Mouse (Mus musculus) intestine, postnatal 0 days (tissue): ENCODE measurements around the gene Atp2b2. TPM values are rescaled to one million over a fixed set of nuclear protein-coding genes. Genes with fewer than 3 reads are reported as not detected.

Source experiments
- ATAC-seq: fragments of 200-750 bp; cut with Nextera tagmentation; 2 replicates; pipeline ENCODE4 v1.8.0; 2017; ENCODE audit warnings: mild to moderate bottlenecking, moderate TSS enrichment, moderate library complexity
- H3K27ac ChIP-seq: fragments of 300-500 bp; sonication (generic); 2 replicates; pipeline ENCODE4 v1.5.1; 2014; ENCODE audit warnings: mild to moderate bottlenecking, low read depth, low read length, moderate library complexity
- H3K27me3 ChIP-seq: fragments of 300-500 bp; sonication (generic); replicated peaks from 2 replicates; pipeline ENCODE4 v1.6.1; 2014; ENCODE audit warnings: low read length, mixed read lengths; ENCODE audit not compliant: control insufficient read depth, insufficient read depth
- H3K36me3 ChIP-seq: fragments of 300-500 bp; sonication (generic); 2 replicates; pipeline ENCODE4 v1.6.1; 2014; ENCODE audit warnings: mild to moderate bottlenecking, moderate library complexity; ENCODE audit not compliant: control insufficient read depth, insufficient read depth
- H3K4me1 ChIP-seq: fragments of 300-500 bp; sonication (generic); replicated peaks from 2 replicates; pipeline ENCODE4 v1.6.1; 2014; ENCODE audit warnings: antibody characterized with exemption, low read length, mixed read lengths; ENCODE audit not compliant: control insufficient read depth, insufficient read depth
- H3K4me2 ChIP-seq: fragments of 300-500 bp; sonication (generic); replicated peaks from 2 replicates; pipeline ENCODE4 v1.6.1; 2014; ENCODE audit warnings: low read depth, mild to moderate bottlenecking, moderate library complexity
- H3K4me3 ChIP-seq: fragments of 300-500 bp; sonication (generic); 2 replicates; pipeline ENCODE4 v1.5.1; 2014; ENCODE audit warnings: low read depth, low read length
- H3K9ac ChIP-seq: fragments of 300-500 bp; sonication (generic); 2 replicates; pipeline ENCODE4 v1.6.1; 2014; ENCODE audit warnings: mild to moderate bottlenecking, low read depth, low read length
- H3K9me3 ChIP-seq: fragments of 300-500 bp; sonication (generic); 2 replicates; pipeline ENCODE4 v1.6.1; 2016; ENCODE audit warnings: mixed run types; ENCODE audit not compliant: control insufficient read depth
- CTCF ChIP-seq: sonication (generic); IDR thresholded peaks from 2 replicates; pipeline ENCODE4 v1.5.1; 2016; ENCODE audit warnings: low read depth, mild to moderate bottlenecking, control low read depth, antibody characterized with exemption, moderate library complexity
- WGBS: fragments of 180-500 bp; shearing (Covaris S2); extraction: QIAGEN DNeasy Blood & Tissue Kit; methylation state at CpG from one replicate; pipeline ENCODE4 v1.1.7; 2014; 5-methylcytosine and 5-hydroxymethylcytosine counted together
- polyA plus RNA-seq: library from polyadenylated mRNA; unstranded; fragments of >200 nt; fragmentation: Nextera tagmentation; extraction: Ambion mirVana; gene quantifications from 2 replicates; pipeline ENCODE4 v1.2.1, GENCODE M21; 2015

Gene Atp2b2
- polyA plus RNA-seq, 1 experiment from 2014 or later = 0.48 TPM

DNA sequence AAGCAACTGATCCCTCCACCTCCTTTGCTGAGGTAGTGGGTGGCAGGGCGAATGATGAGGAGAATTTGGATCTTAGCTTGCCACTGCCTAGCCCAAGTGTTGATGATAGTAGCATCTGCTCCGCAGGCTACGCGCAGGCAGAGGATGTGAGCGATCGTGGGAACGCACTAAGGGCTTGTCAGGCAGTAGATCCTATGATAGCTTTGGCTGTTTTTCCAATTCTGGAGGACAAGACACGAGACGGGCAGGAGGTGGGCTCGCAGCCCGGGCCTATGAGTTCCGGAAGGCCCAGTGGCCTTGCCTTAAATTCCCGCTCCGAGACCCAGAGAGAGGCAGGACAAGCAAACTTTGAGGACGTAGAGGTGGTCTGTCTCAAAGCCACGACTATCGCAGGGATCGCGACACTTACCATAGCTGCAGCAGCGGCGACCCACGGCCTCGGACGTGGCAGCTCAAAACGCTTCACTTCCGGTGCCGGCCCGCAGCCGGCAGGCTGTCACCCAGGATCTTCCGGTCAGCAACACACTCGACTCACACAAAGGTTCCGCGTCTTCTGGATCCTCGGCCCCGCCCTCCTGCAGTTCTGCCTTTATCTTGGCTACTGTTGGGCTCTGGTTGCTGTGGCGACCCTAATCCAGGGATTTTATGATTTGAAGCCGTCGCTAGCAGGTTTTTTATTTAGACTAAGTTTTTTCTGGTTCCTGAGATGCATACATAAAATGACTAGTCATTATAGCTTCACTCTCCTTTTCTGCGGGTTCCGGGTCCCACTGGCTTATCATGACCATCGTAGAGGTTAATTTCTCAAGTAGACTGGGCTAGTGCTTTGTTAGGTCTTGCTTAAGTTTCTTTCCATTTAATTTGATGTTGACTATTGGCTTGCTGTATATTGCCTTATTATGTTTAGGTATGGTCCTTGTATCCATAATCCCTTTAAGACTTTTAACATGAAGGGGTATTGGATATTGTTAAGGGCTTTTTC is 301.9 kb downstream of the Atp2b2 start, which contains the start of gene Sec13:
Gene Sec13 (minus strand): TSS at position 508 of the 982 bp plus-strand sequence.
- peak; percentile 37; the same call in 1 of the 2 replicates for ATAC-seq
- TF ChIP-seq CTCF = no peak
- no peaks in the 10 kb centered on the region for H3K27me3 ChIP-seq
- H3K36me3 ChIP-seq = peaks cover 16% of the 10 kb centered on the region
- H3K9ac ChIP-seq = peak within 1 kb of the TSS; percentile 94
- 6% methylated on average over 41 of the region's 41 CpGs for WGBS
- peak within 1 kb of the TSS; percentile 70 for H3K27ac ChIP-seq
- H3K9me3 ChIP-seq = no peaks in the 10 kb centered on the region
- peak within 1 kb of the TSS; percentile 79 for H3K4me3 ChIP-seq
- peak within 1 kb of the TSS; percentile 84 for H3K4me2 ChIP-seq
- H3K4me1 ChIP-seq = peaks cover 7% of the 10 kb centered on the region; the same call in 1 of the 2 replicates

DNA sequence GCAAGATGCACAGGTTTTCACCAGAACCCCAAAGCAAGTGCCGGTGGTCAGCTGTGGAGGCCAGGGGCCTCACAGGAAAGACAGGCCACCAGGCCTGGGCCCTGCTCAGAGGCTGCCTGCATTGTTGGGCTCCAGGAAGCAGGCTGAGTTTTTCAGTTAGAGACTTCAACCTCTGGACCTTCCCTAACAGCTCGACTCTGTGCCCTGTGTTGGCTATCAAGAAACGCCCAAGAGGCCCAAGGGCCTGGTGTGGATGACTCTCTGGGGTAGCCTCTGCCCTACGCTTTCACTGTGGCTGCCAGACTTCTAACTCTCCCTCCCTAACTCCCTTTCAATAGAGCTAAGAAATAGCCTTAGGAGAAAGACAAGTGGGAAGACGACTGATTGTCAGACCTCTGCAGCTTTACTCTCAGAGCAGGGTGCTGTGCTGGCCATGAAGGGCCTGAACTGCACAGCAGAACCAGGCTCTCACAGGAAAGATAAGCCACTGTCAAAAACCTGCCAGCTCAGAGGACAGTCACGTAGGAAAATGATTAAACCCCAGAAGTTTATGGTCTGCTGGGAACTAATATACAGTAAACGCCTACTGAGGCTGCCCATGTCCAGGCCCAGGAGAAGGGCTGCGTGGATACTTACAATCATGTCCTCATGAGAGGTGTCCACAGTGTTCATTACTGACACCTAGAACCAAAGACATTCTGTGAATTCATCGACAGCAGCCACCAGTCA is 304.9 kb downstream of the Atp2b2 start:
- peaks cover 45% of the 10 kb centered on the region for H3K36me3 ChIP-seq
- ATAC-seq = peak; percentile 94
- peak overlapping the region; percentile 22; the same call in 1 of the 2 replicates for H3K9ac ChIP-seq
- H3K4me3 ChIP-seq = no peak overlapping the region
- peak overlapping the region; percentile 92 for H3K27ac ChIP-seq
- peaks cover 7% of the 10 kb centered on the region; the same call in 1 of the 2 replicates for H3K4me1 ChIP-seq
- H3K27me3 ChIP-seq = no peaks in the 10 kb centered on the region
- H3K9me3 ChIP-seq = no peaks in the 10 kb centered on the region
- TF ChIP-seq CTCF = no peak
- 54% methylated on average over 9 of the region's 9 CpGs for WGBS
- H3K4me2 ChIP-seq = peak overlapping the region; percentile 84

DNA sequence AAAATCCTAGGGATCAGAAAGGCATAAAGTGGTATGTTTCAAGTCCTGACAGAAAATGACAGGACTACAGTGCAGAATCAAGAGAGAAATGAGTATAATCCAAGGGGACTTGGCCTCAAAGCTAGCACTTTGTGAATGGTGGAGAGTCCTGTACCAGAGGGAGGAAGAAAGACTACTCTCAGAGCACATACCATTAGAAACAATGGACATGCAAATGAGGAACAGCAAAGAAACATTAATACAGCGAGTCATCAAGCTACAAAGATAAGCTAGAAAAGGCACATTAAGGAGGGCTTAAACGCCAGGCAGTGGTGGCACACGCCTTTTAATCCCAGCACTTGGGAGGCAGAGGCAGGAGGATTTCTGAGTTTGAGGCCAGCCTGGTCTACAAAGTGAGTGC is 311.1 kb downstream of the Atp2b2 start:
- WGBS = 83% methylated on average over 3 of the region's 3 CpGs
- Histone ChIP-seq H3K4me3 (no peak overlapping the region), H3K9ac (no peak overlapping the region), H3K27me3 (no peaks in the 10 kb centered on the region), H3K4me2 (no peak overlapping the region), H3K27ac (no peak overlapping the region), H3K36me3 (peaks cover 97% of the 10 kb centered on the region), H3K4me1 (0 out of 2 replicates have a peak, but pooled peaks cover 2% of the 10 kb centered on the region), H3K9me3 (no peaks in the 10 kb centered on the region)
- TF ChIP-seq CTCF = no peak
- no peak for ATAC-seq

DNA sequence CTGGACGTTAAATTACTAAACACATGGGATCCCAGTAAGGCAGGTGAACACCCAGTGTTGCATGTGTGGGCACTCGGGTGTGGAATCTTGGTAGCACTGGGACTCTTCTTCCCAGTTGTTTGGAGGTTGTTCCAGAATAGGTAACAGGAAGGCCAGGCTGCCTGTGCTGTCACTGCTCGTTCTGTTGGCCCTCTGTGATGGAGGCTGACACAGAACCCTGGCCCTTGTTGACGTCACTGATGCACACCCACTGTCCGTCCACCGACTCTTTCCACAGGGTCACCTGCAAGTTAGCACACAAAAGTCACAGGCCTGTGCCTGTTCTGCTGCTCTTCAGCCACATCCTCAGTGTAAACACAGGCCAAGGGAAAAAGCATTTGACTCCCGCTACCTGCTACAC is 314.2 kb downstream of the Atp2b2 start:
- 89% methylated on average over 7 of the region's 7 CpGs for WGBS
- H3K9me3 ChIP-seq = no peaks in the 10 kb centered on the region
- H3K4me3 ChIP-seq = no peak overlapping the region
- H3K9ac ChIP-seq = no peak overlapping the region
- ATAC-seq = no peak
- no peak overlapping the region for H3K27ac ChIP-seq
- no peak overlapping the region for H3K4me2 ChIP-seq
- TF ChIP-seq CTCF = no peak
- no peaks in the 10 kb centered on the region for H3K27me3 ChIP-seq
- peaks cover 77% of the 10 kb centered on the region for H3K36me3 ChIP-seq
- no peaks in the 10 kb centered on the region for H3K4me1 ChIP-seq

DNA sequence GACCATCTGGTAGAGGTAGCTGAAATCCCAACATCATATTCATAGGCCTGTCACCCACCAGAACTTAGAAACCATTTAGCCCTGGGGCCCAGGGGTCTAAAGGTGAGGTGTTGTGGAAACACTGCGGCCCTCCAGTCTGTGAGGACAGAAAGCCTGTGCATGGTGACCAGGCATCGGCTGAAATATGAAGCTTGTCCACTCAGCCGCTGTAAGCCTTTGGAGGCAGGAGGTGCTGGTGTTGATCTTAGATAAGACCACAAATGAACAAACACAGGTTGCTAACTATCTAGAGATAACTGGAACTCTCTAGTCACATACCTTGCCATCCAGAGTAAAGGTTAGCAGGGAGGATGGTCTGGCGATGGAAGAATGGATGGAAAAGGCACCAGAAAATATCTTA is 321.4 kb downstream of the Atp2b2 start:
- ATAC-seq = no peak

DNA sequence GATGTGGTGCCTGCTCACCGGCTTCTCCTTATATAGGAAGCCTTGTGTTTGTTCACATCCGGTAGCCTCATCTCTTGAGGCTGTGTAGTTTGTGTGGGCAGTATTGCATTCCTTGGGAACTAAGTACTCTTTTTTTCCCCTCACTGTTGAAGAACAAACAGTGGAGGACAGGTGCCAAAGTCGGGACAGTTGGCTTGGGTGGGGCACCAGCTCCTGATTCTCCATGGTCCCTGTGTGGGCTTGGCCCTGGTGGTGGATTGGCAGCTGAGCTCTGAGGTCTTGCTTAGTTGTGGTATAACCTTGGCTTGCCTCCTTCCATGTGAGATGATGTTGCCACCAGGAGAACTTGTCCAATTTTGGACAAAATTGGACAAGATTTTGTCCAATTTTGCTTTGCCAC is 322.5 kb downstream of the Atp2b2 start, which contains the start of gene Ghrl:
Gene Ghrl (minus strand): TSS at position 3 of the 400 bp plus-strand sequence.
- no peak for TF ChIP-seq CTCF
- no peak within 1 kb of the TSS for H3K27ac ChIP-seq
- H3K27me3 ChIP-seq = no peaks in the 10 kb centered on the region
- H3K36me3 ChIP-seq = peaks cover 49% of the 10 kb centered on the region
- no peaks in the 10 kb centered on the region for H3K4me1 ChIP-seq
- H3K4me2 ChIP-seq = no peak within 1 kb of the TSS
- H3K9me3 ChIP-seq = no peaks in the 10 kb centered on the region
- WGBS = 68% methylated on average over 3 of the region's 3 CpGs
- H3K4me3 ChIP-seq = no peak within 1 kb of the TSS
- H3K9ac ChIP-seq = no peak within 1 kb of the TSS
- ATAC-seq = no peak

More for the DNA sequence above, 321.4 kb downstream of the Atp2b2 start:
- H3K9me3 ChIP-seq = no peaks in the 10 kb centered on the region
- H3K9ac ChIP-seq = no peak overlapping the region
- H3K27ac ChIP-seq = no peak overlapping the region
- no peak for TF ChIP-seq CTCF
- H3K4me2 ChIP-seq = no peak overlapping the region
- H3K36me3 ChIP-seq = peaks cover 39% of the 10 kb centered on the region
- no peak overlapping the region for H3K4me3 ChIP-seq
- 47% methylated on average over 4 of the region's 4 CpGs for WGBS
- no peaks in the 10 kb centered on the region for H3K27me3 ChIP-seq
- no peaks in the 10 kb centered on the region for H3K4me1 ChIP-seq
